Mouse (Mus musculus) T-helper 2 cell (primary cell): ENCODE results near the gene Gm973.
"Not testable (repeated sequence)": the region's sequence is repeated elsewhere in the genome, so short reads cannot be mapped to it uniquely, and the experiment has no call there.

ENCODE experiments used
- in situ Hi-C: fragments of 300-600 bp; cut with MboI, MseI; formaldehyde crosslinking; loops from one replicate; pipeline ENCODE4 v1.15.1; 2025; ENCODE audit warnings: high pct_unique_total_duplicates

Gene Gm973

DNA sequence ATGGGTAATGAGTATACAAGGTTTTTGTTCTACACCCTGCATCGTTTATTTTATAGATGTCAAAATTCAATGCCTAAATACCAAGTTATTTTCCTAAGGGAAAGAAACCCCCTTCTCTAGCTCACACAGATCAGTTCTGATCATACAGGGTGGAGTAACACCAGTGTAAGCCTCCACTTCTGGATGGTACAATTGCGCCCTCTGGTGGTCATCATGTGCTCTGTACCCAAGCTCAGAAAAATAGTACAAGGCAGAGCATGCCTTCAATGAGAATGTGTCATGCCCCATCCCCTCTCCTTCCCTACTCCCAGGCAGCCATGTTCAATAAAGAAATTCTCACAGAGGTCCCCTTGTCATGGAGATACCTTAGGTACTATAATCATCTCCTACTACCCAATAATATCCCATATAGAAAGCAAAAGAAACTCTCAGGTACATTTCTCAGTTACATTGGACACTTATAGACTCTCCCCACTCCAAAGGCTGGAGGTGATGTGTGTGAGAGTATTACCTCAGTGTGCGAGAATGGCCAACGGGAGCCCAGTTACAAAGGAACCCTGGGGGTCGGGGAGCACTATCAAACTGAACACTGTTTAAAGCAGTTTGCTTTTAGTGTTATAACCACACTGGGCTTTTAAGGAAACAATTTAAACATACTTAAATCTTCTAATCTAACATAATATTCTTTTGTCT, 107.4 kb downstream of the Gm973 start:
- in situ Hi-C loops = no loop called here

DNA sequence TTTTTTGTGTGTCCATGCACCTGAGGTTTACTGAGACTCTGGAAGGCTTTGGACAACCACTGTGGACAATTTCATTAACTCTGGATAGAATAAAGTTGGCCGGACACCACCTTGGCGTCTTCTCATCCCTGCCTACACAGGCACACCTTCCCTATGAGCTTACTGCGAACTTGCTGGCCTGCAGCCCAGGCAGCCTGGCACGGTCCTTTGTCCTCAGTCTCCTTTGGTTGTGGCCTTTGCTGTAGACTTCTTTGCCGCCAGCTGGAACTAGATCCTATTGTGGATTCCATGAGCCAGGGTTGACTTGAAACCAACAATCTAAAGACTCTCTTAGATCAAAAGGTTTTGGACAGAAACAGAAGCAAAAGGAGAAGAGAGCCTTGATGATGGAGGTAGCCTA, 109.3 kb downstream of the Gm973 start:
- in situ Hi-C loops = no loop called here

DNA sequence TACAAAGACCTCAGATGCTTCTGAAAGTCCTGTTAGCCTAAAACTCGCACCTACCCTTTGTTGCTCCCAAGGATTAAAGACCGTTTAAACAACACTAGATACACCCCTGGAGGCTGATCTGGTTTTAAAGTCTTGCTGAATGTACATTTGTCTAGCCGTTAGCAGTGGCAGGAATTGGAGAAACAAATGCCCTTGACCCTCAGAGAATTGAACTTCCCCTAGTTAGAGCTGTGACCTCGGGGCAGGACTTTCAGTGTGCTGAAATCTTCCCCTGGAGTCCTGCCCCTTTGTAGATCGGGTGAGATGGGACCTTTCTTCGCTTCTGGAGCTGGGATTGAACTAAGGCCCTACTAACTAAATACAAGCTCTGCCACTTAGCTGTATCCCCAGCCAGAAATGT, 113.1 kb downstream of the Gm973 start:
- in situ Hi-C loops = no loop called here

DNA sequence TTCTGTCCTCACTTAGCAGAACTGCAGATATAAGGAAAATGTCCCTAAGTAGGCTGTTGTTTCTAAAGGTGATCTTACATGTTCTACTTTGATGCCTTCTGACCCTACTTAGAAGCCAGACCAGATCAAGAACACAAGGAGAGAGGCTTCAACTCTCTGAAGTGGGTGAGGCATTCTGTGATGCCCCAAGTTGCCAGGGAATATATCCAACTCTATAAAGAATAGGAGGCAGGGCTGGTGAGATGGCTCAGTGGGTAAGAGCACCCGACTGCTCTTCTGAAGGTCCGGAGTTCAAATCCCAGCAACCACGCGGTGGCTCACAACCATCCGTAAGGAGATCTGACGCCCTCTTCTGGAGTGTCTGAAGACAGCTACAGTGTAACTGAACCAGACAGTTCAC, 114.3 kb downstream of the Gm973 start:
- in situ Hi-C loops = not testable (repeated sequence)

DNA sequence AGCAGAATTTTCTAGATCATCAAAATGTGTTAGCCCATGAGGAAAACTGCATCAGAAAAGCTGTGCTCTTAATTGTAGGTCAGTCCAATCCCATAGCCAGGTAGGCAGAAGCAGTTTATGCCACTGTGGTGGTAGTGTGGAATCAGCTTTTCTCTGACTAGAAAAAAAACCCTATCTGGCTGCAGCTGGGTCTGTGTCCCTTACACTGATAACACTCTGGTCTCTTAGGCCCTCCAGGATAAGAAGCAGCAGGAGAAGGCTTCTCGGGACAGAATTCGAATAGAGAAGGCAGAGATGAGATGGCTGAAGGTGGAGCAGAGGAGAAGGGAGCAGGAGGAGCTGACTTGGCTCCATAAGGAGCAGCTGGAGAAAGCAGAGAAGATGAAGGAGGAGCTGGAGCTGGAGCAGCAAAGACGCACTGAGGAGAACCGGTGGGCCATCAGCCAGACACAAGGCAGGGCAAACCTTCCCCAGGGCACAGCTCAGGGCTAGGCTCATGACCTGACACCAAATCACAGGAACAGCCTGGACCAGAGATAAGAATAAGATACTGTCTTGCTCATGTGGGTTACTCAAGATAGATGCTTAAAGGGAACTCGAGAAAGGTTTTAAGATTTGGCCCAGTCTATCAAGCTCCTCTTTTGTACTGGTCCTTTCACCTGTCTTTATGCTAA, 116.1 kb downstream of the Gm973 start:
- in situ Hi-C loops = no loop called here

DNA sequence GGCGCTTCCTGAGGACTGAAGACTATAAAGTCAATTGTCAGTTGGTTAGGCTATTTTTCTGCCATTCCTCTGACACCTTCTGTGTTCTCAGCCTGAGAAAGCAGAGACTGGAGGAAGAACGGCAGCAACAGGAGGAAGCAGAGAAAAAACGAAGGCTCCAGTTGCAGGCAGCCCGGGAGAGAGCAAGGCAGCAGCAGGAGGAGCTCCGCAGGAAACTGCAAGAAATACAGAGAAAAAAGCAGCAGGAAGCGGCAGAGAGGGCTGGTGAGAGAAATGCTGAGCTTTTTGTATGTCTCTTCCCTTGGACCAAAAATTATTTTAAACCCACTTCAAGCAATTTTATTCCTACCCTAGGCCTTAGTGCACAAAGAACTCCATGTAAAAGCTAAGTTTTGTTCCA, 117.0 kb downstream of the Gm973 start:
- in situ Hi-C loops = no loop called here

DNA sequence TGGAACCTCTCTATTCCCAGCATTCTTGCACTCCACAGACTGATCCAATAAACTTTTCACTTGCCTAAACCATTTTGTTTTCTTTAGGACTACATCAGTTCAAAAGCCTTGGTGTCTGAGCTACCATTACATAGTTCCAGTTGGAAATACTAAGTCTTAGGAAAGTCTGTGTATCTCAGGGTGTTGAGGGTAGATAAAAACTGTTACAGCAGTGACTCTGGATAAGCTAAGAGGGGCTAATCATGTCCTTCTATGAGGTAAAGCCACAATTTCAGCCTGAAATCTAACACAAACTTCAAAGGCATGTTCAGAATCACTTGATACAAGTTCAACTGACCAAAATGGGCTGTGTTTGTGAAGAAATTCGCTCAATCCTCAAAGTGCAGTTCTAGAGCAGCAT, 120.3 kb downstream of the Gm973 start:
- in situ Hi-C loops = no loop called here

DNA sequence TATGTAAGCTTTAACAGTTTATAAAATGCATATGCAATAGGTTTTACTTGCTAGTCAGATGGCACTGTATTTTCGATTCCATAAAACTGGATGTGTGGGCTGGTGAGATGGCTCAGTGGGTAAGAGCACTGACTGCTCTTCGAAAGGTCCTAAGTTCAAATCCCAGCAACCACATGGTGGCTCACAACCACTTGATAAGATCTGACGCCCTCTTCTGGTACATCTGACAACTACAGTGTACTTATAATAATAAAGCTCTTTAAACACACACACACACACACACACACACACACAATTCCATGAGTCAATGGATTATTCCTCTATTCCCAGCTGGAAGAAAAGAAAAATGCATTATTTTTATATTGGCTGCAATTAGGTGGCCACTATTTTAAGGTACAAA, 122.3 kb downstream of the Gm973 start:
- in situ Hi-C loops = no loop called here

DNA sequence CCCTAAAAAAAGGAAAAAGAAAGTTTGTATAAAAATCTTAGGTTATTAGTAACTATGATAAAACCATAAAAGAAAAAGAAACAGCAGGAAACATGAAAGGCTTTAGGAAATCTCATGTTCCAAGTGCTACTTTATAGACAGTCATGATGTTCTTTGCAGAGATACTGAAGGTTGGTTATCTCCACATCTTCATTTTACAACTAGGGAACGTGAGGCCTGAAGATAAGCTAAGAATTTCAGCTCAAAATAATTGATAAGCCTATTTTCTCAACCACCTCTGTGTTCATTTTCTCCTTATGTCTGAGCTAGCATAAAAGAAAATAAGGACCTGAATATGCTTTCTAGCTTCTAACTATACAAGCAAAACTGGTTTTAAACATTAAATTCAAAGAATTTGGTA, 126.4 kb downstream of the Gm973 start:
- in situ Hi-C loops = no loop called here

DNA sequence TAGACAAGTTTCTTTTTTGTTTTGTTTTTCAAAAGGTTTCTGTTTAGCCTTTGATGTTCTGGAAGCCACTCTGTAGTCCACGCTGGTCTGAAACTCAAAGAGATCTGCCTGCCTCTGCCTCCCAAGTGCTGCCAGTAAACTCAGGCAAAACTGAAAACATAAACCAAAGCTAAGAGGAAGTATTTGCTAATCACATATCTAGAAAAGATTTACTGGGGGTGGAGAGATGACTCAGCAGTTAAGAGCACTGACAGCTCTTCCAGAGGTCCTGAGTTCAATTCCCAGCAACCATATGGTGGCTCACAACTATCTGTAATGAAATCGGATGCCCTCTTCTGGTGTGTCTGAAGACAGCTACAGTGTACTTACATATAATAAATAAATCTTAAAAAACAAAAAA, 130.4 kb downstream of the Gm973 start:
- in situ Hi-C loops = not testable (repeated sequence)

DNA sequence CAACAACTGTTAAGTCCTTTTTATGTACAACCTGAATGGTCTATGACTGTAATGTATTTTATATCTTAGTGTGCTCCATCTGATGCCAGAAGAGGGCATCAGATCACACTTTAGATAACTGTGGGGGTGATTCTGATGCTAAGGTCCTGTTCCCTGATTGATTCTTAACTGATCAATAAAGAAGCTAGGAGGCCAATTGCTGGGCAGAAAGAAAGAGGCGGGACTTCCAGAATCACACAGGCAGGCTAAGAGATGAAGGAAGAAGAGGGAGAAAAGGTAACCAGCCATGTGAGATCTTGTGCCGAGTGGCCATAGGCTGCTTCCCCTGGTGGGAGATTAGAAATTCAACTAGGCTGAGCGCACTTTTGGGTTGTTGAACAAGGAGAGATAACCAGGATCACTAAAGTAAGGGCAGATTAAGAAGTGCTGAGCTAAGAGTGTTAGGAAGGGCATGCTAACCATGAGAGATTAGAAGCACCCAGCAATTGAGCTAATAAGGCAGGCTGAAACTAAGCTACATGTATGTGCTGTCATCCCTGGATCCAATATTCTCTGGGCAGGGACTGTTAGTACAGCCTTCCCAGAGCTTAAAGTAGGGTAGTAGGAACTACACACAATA, 135.2 kb downstream of the Gm973 start:
- in situ Hi-C loops = no loop called here

DNA sequence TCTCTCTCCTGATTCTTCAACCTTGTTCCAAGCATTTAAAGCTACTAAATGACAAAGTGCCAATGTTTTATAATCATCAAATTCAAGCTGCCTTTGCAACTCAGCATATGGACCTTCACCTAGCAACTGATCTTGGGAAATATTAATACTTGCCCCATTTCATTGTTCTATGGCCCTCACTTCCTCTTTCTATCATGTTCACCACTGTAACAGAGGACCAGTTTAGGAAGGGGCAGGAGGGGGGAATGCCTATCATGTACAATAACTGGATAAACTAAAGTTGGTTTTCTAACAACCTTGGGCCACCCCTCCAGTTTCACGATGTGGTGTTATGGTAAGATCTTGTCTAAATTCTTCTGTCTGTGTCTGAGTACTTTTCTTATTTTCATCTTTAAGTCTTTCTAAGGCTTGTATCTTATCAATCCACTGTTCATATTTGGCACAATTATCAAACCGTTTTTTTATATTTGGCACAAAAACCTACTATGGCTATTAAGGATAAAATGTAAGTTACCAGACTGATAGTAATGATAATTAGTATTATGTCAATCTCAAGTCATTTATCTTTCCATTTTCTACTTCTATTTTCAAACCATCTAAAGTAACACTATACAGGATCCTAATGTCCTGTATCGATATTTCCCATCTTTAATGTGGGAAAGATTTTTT, 137.3 kb downstream of the Gm973 start:
- in situ Hi-C loops = no loop called here

DNA sequence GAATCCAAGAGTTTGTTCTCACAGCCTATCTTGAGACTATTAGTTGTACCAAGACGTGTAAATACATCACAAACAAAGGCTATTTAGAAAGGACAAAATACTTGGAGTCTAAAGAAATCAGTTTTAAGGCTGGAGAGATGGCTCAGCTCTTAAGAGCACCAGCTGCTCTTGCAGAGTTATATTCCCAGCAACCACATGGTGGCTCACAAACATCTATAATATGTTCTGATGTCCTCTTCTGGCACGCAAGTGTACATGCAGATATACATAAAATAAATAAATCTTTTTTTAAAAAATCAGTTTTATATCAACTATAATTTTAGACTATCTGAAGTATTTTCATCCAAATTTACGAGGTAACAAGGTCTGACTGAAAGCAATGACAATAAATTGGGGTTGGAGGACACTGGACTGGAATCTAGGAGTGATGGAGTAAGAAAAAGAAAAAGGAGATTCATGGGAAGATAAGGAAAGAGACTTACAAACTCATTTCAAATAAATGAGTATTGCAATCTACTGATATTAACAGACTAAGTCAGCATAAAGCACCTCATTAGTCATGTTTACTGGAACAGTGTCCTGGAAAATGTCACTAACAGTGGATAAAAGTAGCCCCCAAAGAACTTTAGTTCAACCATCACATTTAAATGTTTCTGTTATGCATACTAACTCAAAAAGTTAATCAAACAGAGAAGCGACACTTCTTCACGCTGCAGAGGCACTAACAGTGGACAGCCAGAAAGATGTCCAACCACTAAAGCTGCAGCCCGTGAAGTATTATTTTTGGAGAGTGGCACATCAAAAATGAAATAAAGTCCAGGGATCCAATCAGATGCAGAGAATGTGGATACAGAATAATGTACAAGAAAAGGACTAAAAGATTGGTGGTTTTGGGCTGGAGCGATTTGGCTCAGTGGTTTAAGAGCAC, 140.4 kb downstream of the Gm973 start:
- in situ Hi-C loops = no loop called here

DNA sequence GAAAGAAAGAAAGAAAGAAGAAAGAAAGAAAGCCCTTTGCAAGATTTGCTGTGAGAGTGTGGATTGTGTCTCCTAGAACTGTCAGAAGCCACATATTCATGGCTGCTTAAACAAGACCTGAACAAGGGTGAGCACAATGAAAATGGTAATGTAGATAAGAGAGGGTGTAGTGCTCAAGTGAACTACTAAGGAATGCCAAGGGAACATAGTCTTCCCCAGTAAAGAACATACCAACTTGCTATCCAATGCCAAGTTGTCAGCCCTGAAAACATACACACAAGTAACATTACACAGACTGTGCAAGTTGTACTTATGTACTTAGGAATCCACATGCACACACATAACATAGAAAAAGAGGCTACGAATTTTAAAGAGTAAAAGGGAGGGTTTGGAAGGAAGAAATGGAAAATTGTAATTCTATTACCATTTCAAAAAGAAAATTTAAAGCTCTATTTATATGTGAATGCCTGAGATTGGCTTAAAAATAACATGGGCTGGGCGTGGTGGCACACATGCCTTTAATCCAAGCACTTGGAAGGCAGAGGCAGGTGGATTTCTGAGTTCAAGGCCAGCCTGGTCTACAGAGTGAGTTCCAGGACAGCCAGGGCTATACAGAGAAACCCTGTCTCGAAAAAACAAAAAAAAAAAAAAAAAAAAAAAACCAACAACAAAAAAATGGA, 147.5 kb downstream of the Gm973 start:
- in situ Hi-C loops = no loop called here

DNA sequence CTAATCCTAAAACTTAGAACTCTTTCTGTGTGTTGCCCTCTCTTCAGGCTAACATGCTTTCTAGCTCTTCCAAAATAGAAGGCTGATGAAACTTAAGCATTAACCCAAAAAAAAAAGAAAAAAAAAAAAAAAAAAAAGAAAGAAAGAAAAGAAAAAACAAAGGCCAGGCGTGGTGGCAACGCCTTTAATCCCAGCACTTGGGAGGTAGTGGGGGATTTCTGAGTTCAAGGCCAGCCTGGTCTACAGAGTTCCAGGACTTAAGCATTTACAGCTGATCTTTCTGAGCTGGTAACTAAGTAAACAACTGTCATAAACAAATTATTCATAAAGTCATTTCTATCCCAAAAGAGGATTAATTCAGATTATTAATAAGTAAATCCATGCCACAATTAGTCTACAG, 152.8 kb downstream of the Gm973 start:
- in situ Hi-C loops = no loop called here

DNA sequence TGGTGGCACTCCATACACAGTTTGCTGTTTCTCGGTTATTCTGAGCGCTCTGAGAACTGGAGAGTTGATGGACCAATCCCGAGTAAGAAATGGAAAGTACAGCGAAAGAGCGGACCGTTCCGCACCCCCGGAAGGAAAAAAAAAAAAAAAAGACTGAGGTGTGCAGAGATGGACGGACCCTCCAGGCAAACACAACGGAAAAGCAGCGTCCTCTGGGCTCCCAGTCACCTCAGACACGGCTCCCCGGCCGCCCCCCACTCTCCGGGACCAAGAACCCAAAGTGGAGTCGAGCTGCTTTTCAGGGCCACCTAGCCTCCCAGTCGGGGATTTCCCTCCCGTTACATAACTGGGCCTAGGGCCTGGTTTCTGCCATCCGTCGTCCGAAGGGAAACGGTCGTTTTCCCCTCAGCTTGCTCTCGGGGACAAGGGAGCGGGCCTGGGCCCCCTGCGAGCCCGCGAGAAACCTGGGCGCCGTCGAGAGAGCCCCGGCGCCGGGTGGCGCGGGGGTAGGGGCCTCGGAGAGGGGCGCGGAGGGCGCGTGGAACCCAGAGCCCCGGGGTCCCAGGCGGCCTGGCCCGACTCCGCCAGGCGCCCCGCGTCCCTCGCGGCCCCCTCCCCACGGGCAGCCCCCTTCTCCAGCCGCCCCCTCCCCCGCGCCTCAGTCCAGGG, 154.0 kb downstream of the Gm973 start:
- in situ Hi-C loops = no loop called here

DNA sequence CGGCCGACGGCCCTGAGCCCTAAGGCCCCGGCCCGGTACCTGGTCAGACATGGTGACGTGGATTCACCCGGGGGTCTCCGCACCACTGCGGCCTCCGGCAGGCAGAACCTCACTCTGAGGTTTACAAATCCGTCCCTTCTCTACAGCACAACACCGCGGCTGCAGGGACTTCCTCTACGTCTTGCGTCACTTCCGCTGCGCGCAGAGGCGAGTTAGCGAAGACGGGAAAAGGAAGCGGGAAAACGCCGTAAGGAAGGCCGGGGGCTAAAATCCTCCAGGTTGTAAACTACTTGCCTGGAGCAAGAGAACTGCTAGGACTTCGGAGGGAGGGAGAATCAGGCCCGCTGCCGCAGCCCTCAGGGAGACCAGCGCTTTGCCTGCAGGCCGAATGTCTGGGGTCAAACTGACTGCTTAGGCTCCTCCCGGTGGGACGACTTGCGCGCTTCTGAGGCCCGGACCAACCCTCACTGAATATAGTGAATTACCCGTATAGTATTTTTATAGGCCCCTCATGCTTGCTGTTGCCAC, 154.6 kb downstream of the Gm973 start, which contains the start of gene Sumo1:
Gene Sumo1, minus strand, starts transcription at position 194 of the 528 bp plus-strand sequence.
- in situ Hi-C loops = no loop called here

DNA sequence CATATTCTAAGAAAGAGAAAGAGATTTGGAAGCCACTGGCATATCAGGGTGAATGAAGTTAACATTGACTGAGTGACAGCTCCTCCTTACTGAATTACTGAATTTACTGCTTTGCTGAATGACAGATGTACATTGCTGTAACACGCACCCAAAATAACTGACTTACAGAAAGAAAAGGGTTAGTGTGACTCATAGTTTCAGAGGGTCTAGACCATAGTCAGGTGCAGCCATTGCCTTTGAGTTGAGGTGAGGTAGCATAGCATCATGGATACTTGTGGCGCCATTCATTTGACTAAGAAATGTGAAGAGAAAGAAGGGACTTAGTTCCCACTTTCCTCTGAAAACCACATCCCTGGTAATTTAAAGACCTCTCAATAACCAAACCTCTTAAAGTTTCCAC, 157.6 kb downstream of the Gm973 start:
- in situ Hi-C loops = no loop called here

DNA sequence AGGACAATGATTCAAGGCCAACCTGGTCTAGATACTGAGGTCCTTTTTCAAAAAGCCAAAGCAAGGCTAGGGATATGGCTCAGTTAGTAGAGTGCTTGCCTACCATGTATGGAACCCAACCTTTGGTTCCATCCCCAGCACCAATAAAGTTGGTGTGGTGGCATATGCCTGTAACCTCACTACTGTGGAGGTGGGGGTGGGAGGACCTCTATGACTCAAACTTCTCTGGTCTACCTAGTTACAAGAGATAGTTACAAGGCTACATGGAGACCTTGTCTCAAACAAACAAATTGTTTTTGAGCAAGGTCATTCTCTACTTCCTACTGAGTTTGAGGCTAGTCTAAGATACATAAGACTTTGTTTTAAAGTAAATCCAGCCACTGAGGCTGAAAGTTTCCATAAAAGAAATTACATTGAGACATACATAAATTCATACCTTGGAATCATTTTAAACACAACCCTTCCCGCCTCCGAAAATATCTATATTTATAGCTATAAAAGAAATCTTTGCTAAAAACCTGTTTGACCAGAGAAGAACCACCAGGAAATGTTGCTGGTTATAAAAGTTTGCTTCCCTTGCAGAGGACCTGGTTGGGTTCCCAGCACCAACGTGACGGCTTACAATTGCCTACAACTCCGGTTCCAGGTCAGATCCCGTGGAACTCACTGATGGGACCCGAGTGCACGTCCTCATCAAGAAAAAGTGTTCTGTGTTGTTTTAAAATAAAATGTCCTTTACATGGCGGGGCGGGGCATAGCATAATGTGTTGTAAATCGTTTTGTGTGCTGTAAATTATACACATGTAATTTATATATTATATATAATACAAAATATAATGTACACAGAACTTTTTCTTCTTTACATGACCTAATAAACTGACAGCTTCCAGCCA, 168.1 kb downstream of the Gm973 start:
- in situ Hi-C loops = no loop called here
